Mouse (Mus musculus): ENCODE measurements around the gene Jund.

Jund gene

GRCm38 (mm10) chr8:70700555-70700922, 1.8 kb downstream of the Jund start:
- peak; percentile 84 for DNase-seq

GRCm38 (mm10) chr8:70701048-70701981, 2.6 kb downstream of the Jund start:
- no peak for DNase-seq

- DNase-seq: peak; percentile 47
These were observed 3.5 kb downstream of the Jund start for GRCm38 (mm10) chr8:70701982-70702841.

GRCm38 (mm10) chr8:70702842-70703182, 4.1 kb downstream of the Jund start:
- peak; percentile 87 for DNase-seq

GRCm38 (mm10) chr8:70703287-70703686, 4.5 kb downstream of the Jund start, which contains the start of gene Iqcn:
Gene Iqcn, plus strand, starts transcription at chr8:70703457.
- no peak for DNase-seq

- no peak for DNase-seq
These were observed 9.5 kb downstream of the Jund start for GRCm38 (mm10) chr8:70708281-70708680.

- no peak for DNase-seq
These were observed 11.0 kb downstream of the Jund start for GRCm38 (mm10) chr8:70709794-70710193.

- DNase-seq: no peak
These were observed 11.5 kb downstream of the Jund start for GRCm38 (mm10) chr8:70710296-70710695.

- no peak for DNase-seq
These were observed 12.3 kb downstream of the Jund start for GRCm38 (mm10) chr8:70711041-70711440.

GRCm38 (mm10) chr8:70713991-70714390, 15.2 kb downstream of the Jund start:
- DNase-seq: no peak

- no peak for DNase-seq
These were observed 16.3 kb downstream of the Jund start for GRCm38 (mm10) chr8:70715086-70715485.

- DNase-seq: no peak
These were observed 18.0 kb downstream of the Jund start for GRCm38 (mm10) chr8:70716521-70717400.

- peak; percentile 80 for DNase-seq
These were observed 19.5 kb downstream of the Jund start, which contains the start of gene Gm3336 for GRCm38 (mm10) chr8:70718297-70718696. Gene Gm3336, plus strand, starts transcription at chr8:70718543.

GRCm38 (mm10) chr8:70719796-70720270, 21.1 kb downstream of the Jund start:
- DNase-seq: no peak

GRCm38 (mm10) chr8:70720739-70721138, 22.0 kb downstream of the Jund start:
- peak; percentile 85 for DNase-seq

GRCm38 (mm10) chr8:70721601-70722000, 22.9 kb downstream of the Jund start:
- no peak for DNase-seq

- no peak for DNase-seq
These were observed 24.9 kb downstream of the Jund start, which contains the start of gene Pde4c for GRCm38 (mm10) chr8:70723486-70724210. Gene Pde4c, plus strand, starts transcription at chr8:70723720.

GRCm38 (mm10) chr8:70724216-70724615, 25.5 kb downstream of the Jund start:
- no peak for DNase-seq

GRCm38 (mm10) chr8:70725792-70726447, 27.2 kb downstream of the Jund start:
- DNase-seq: no peak

- DNase-seq: no peak
These were observed 28.0 kb downstream of the Jund start for GRCm38 (mm10) chr8:70726721-70727120.

Data from cerebellum, adult 8-10 months (tissue).